Mouse (Mus musculus) kidney, adult 11 months (tissue): Measurements from ENCODE around the gene Anks3.

Experiments
- DNase-seq: peaks from one replicate; pipeline ENCODE4 v3.0.0; 2022

Anks3 gene

DNA sequence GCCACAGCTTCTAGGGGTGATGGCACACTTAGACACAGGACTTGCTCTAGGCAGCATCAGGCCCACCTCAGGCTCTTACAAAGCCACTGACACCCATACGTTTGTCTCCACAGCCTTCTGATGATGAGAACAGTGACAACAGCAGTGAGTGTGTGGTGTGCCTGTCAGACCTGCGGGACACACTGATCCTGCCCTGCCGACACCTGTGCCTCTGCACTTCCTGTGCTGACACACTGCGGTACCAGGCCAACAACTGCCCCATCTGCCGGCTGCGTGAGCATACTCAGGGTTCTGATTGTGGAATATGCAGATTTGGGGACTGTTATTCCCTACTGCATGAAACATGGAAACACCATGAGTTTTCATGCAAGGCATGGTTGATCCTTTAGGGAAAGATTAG is 41.5 kb downstream of the Anks3 start:
- DNase-seq: no peak

DNA sequence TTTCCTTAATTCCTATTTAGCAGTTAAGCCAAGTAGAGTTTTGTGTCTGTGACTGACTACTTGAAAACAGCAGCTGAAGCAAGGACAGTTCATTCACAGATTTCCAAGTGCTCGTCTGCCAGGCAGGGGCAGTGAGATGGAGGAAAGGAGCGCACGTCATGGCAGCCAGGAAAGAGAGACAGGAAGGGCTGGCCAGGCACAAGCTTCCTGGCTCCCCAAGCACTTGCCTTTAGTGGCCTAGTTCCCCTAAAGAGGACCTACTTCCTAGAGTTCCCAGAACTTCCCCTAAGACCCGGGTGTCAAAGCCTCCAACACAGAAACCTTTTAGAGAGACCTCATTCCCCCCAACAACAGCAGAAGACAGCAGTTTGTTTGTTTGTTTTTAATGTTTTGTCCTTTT is 43.4 kb downstream of the Anks3 start:
- no peak for DNase-seq

DNA sequence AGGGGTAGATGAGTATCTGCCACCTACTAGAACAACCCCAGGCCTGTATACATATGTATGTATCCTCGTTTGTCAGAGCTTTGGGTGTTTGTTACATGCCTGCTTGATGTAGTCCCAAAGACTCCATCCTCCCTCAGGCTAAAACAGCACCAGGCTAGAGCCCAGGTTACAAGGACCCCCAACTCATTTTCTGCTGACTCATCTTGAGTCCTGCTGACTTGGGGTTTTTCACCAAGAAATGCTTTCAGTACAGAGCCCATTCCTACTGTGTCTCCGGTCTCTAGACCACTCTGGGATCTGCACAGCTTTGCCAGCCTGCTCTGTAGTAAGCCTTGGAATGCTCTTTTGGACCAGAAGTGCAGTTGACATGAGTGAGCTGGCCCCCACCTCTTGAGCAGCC is 47.4 kb downstream of the Anks3 start:
- DNase-seq: no peak

DNA sequence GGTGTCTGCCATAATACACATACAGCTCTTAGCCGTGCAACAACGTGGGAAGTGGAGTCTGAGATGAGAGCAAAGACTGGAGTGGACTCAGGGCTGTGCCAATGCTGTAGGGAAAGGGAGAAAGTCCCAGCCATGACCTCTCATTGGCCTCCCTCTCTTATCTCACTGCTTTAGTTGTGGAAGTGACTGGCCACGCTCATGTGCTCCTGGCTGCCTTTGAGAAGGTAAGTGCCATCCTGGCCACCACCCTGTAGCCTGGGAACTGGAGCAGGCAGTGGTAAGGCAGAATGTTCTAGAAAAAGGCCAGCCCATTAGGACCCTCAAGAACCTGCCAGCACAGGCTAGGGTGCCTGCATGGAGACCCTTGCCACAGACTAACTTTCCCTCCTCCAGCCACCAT is 48.1 kb downstream of the Anks3 start:
- DNase-seq: no peak

DNA sequence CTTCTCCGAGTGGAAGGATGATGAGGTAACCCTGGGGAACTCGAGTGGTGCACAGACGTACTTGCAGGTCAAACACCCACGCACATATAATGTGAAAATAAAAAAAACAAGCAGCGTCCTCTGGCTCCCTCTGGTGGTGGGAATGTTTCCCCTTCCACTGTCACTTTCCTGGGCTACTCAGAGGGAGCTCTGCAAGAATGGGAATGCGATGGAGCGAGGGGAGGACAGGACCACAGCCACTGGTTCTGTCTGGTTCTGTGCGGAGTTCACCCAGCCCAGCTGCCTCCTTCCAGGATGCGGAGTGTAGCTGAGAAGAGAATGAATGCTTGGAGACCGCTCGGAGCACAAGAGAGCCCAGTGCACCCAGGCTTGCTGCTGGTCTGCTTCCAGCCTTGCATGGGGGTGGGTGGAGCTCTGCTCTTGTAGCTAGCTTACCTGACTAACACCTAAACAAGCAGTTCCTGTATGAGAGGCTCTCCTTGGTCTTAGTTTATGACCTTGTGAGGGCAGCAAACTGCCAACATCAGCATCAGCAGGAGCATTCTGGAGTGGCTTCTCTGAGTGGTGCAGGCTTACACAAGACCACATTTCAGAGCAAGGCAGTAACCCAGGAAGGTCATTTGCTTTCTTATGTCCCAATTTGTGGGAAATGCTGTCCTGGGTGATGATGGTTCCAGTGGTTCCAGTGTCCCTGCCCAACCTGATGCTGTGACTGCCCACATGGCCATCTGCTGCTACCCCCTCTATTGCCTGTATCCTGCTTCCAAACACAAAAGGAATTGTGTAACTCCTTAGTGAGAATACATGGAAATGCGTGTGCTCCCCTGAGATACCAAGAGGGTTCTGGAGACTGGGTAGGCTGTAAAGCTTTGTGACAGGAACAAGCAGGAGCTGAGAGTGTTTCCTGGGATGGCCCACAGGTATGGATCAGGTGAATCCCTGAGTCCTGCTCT is 49.9 kb downstream of the Anks3 start:
- peak; percentile 87 for DNase-seq

DNA sequence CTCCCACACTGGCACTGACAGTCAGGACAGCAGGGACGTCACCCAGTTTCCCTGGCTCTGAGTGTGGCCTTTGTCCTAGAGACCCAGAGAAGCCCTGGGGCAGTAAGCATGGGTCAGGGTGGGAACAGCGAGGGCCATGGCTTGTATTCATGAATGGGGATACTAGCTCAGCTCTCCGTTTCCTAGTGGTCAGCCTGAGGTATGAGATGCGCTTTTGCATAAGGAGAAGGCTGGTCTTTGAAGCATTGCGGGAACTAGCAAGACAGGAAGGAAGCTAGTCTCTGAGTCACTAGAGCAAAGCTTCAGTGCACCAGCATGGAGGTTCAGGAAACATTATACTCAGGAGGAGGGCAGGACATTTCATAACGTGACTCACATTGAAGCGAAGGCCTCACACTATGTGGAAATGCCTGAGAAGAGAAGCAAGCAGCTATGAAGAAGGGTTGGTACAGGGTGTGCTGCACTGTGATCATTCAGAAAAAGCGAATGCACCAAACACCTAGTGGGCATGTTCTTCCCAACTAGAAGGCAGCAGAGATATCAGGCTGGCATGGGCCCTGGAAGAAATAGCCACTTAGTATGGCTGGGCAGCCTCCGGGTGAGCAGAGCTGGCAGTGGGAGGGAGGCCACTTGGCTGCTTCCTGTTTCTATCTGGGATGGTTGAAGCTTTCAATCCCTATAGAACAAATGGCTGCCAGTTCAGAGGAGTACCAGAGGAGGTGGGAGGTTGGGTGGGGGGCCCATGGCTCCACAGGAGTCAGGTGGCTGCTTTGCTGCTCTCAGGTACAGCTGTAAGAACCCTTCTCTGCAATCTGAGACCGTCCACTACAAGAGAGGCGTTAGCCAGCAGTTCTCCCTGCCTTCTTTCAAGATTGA is 50.9 kb downstream of the Anks3 start:
- no peak for DNase-seq

DNA sequence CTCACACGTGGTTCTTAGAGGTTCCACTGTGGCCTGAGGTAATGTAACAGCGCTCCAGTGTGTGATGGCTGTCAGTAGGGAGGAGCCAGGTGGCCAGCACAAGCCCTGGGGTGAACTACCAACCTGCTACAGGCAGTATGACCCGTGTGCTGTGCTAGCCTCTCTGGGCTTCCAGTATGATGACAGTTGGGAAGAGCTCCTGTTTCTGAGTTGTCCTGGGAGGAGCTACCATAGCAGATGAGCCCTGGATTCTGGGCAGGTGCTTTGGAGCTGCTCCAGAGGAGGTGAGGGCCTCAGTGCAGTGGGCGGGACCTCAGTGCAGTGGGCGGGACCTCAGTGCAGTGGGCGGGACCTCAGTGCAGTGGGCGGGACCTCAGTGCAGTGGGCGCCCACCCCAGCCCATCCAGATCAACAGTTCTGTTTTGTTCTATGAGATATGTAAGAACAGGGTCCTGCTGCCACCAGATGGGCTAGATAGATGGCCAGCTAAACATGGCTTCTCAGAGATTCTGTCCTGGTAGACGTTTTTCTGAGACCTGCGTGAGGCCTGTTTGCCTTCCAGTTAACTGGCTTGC is 51.8 kb downstream of the Anks3 start:
- no peak for DNase-seq

DNA sequence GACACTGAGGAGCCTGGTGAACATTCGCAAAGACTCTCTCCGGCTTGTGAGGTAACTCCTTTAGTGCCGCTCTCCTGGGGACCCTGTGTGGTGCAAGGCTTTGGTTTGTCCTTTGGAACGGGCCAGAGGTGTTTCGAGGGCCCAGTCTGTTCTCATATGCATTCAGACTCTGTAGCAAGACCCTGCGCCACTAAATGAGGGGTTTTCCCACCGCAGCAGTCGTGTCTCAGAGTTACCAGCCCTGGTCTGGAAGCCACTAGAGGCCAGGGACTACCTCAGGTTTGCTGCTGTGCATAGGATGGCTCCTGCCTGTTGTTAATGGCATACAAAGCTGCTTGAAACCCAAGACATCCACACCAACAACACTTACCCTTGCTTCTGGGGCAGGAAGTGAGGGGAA is 53.2 kb downstream of the Anks3 start:
- DNase-seq: no peak

DNA sequence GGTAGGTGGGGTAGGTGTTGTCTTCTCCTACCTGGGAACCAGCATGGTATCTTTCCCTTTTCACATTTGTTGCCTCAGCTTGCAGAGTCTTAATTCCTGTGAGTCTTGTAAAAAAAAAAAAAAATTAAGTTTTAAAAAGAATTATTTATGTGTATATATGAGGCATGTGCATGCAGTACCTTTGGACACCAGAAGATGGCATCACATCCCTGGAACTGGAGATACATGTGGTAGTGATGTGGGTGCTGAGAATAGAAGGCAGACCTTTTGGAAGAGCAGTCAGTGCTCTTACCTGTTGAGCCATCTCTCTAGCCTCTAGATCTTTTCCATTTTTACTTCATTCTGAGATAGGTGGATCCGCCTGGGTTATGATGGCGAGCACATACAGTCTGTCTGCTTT is 54.3 kb downstream of the Anks3 start:
- no peak for DNase-seq

DNA sequence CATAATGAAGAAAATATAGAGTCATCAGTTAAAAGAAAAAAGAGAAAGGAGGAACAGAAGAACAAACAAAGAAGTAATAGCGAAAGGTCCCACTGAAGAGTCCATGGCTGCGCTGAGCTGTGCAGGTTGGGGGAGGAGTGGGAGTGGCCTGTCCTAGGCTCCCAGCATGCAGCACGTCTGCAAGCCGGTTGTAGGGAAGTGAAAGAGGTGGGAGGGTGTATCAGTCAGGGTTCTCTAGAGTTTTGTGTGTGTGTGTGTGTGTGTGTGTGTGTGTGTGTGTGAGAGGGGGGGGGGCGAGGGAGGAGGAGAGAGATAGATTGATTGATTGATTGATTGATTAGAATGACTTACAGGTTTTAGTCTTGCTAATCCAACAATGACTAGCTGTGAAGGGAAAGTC is 56.0 kb downstream of the Anks3 start:
- no peak for DNase-seq

DNA sequence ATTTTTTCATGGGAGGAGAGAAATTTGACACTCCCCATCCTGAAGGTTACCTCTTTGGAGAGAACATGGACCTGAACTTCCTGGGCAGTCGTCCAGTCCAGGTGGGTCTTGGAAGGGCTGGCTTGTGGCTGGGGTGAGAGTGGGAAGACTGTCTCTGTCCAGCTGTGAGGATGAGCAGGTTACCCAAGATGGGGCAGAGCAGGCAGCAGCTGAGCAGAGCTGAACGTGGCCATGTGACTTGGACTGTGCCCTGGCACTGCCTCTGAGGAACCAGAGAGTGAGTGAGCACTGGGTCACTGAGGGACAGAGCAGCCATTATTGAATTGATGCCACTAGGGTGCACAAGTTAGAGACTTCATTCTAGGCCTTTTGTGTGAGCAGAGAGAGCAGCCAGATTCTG is 56.6 kb downstream of the Anks3 start:
- DNase-seq: peak; percentile 46

DNA sequence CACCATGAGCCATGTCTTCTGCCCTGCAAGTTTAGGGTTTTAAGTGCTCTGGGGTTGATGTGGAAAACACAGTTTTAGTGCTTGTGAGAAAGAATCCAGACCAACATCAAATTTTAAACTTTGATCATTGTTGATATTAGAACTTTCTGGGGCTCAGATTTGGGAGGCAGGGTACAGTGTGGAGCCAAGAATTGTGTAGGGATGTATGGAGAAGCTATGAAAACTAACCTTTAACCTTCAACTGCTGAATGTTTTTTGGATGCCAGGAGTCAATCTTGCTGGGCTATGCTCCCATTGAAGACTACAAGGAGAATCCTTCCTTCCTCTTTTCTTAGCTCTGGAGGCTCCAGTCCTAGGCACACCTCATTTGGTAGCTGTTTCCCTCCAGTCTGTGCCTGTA is 57.4 kb downstream of the Anks3 start:
- no peak for DNase-seq

DNA sequence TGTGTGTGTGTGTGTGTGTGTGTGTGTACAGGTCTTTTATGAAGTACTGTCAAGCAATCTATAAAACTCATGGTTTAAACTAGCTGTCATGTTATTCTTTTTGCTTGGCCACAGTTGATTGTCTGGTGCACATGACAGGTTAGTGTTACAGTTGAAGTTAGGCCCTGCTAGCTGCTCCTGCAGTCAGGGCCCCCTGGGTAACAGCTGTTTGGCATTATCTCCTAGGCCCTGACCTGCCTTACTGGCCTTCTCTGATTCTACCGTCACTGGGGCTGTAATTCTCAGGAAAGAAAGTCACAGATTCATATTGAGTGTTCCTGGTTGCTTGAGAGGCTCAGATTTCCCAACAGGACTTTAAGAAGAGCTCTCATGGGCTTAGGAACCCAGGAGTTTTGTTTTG is 58.4 kb downstream of the Anks3 start:
- DNase-seq: no peak

DNA sequence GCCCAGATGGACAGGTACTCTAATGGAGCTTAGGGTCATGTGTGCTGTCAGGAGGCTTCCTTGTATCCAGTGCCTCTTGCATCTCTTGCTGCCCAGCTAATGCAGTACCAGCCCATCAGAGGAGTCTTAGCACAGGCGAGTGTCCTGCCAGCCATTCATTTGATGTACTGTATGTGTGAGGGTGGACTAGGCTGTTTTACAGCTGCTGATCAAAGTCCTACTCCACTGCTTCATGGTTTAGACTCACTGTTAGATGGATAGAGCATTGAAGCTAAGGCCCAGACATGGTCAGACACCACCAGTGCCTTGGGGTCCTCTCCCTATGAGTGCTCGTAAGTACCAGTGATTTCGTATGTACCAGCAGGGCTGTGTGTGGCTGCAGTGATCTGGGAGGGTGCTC is 59.1 kb downstream of the Anks3 start:
- no peak for DNase-seq

DNA sequence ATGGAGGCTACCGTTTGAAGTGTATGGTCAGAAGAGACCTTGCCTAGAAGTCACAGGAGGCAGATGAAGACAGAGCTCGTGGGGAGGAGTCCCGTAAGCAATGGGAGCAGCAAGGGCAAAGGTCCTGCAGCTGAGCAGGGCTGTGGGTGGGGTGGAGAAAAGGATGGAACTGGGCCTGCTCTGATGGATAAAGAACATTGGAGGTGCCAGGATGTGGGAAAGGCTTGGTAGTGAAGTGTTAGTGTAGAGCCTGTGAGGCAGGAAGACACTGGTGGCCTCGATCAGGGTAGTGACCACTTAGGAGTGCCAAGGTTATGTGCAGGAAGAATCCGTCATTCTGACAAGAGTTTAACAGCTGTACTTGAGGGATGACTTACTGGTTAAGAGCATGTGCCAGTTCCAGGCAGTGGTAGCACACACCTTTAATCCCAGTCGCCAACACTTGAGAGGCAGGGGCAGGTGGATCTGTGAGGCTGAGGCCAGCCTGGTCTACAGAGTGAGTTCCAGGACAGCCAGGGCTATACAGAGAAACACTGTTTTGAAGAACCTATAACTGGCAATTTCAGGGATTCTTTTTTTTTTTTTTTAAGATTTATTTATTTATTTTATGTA is 60.4 kb downstream of the Anks3 start:
- DNase-seq: no peak

DNA sequence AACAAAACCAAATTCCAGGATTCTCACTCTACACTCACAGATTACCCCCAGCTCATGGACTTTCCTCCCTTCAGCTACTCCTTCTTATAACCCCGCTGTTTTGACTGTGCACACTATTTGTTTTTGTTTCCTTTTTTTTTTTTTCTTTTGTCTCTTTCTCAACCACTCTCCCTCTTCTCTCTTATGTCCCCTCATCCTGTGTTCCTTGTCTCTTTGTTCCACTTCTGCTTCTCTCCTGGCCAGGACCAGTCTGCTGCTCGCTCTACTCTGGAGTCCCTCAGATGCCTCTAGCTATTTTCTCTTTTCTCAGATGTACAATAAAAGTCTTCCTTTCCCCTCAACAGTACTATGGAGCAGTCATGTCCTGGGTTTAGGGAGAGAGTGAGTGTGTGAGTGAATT is 61.6 kb downstream of the Anks3 start:
- no peak for DNase-seq

DNA sequence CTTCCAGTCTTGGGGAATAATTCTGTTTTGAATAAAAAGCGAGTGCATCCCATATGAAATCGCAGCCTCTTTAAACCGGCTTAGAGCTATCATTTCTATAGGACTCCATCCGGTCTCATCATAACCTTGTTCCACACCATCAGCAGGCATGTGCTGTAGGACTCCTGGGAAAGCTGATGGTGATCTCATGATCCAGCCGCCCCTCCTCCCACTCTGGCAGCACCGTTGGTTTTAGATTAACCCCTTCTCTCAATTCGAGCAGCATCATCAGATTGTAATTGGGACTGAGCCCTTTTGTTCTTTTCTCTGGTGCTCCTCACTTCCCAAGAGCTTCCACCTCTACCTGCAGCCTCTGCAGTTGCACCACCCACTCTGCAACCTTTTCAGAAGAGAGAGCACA is 62.8 kb downstream of the Anks3 start:
- DNase-seq: peak; percentile 74

DNA sequence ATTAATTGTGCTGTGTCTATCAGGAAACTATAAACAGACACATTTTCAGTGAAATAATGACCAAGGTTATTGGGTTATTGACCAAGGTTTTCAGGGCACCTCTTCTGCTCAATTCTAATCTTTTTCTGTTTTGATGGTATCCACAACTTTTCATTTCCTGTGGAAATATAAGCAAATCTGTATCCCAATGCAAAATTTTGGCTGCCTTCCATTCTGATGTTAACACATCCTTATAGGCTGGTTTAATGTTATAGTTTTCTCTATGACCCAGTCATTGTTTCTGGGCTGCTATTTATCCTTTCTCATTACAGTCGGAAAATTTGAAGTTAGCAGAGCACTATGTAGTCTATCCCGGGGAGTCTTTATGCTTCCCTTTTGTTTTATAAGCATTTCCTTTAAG is 64.3 kb downstream of the Anks3 start:
- DNase-seq: no peak

DNA sequence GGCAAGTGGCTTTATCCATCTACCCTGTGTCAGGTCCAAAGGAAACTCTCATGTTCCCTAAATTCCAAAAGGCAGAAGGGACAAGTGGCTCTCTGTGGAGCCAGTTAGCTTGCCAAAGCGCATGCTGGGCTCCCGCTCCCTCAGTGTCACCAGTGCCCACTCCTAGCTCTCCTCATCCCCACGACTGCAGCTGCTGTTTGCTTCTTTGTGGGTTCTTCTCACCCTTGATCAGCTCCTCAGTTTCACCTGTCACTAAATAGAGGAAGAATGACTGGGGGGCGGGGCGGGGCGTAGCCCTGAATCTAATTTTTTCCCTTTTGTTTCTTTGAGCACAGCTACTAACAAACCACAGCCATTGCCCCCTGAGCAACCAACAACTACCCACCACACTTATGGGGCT is 65.1 kb downstream of the Anks3 start:
- DNase-seq: no peak

DNA sequence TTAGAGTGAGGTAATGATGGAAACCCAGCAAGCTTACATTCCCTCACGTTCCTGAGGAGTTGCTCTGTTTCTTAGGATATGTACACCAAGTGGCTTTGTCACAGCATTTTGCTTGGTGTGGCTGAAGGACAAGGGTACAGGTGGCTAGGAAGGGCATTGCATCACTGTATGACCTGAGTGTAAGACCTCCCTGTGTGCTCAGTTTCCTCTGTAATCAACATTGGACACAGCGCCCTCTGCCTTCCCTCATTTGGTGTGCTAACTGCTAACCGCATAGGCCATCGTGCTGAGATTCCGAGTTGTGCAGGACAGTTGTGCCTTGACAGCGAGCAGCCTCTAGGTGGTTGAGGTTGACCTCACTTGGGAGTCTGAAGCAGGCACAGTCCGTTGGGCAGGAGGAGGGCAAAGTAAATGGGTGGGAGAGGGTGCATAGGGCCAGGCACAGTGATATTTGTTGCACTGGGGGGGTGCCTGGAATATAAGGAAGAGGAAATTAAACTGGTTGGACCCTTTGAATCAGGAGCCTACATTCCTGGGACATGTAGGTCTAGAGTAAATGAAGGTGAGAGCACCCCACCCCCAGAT is 66.8 kb downstream of the Anks3 start:
- DNase-seq: no peak

DNA sequence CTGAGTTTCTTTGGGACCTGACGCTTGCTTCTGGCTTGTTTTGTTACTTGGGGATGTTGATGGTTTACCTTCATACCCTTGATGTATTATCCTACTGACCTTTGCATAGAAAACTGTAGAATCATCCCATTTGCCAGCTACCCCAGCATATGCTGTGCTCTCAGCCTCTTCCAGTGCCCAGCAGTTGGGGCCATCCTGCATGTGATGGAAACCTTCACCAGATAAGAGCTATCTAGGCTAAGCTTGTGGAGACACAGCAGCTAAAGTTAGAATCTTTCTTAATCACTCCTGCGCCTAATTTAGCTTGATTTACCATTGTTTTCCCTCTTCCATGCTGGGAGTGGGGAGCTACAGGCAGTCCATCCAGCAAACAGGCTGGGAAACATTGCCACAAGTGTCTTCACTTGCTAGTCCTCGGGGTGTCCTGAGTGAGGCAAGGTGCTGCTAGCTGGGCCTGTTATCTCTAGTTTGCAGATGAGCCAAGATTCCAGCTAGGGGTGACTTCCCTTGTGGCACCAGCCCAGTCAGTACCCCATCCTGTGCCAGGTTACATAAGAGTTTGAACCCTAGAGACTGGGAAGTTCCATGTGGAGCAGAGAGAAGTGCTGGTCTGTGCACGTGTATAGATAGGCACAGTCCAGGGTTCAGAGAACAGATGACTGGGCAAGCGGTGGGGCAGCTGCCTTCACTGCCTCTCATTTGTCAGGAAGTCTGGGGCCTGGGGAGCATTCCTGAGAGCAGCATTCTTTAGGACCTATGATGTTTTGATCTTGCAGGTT is 67.6 kb downstream of the Anks3 start:
- peak; percentile 92 for DNase-seq
